Mouse (Mus musculus) kidney, embryonic 16.5 days (tissue): ENCODE data around the gene Tle1. TPM values are rescaled to one million over a fixed set of nuclear protein-coding genes. Genes with fewer than 3 reads are reported as not detected.
A peak's percentile ranks its signal among the peaks of the same experiment; 100 is the strongest.

Experiments
- ATAC-seq: fragments of 200-750 bp; cut with Nextera tagmentation; 2 replicates; pipeline ENCODE4 v1.8.0; 2017; ENCODE audit warnings: moderate TSS enrichment; ENCODE audit not compliant: low FRiP score, low TSS enrichment
- H3K27ac ChIP-seq: fragments of 300-500 bp; sonication (generic); 2 replicates; pipeline ENCODE4 v1.5.1; 2014; ENCODE audit warnings: low read length
- H3K27me3 ChIP-seq: fragments of 300-500 bp; sonication (generic); 2 replicates; pipeline ENCODE4 v1.6.1; 2014; ENCODE audit warnings: low read length, control low read depth, mixed read lengths; ENCODE audit not compliant: insufficient read depth
- H3K36me3 ChIP-seq: fragments of 300-500 bp; sonication (generic); 2 replicates; pipeline ENCODE4 v1.6.1; 2014; ENCODE audit warnings: low read length, control low read depth, mixed read lengths; ENCODE audit not compliant: insufficient read depth
- H3K4me1 ChIP-seq: fragments of 300-500 bp; sonication (generic); 2 replicates; pipeline ENCODE4 v1.6.1; 2014; ENCODE audit warnings: low read length, control low read depth, mixed read lengths; ENCODE audit not compliant: insufficient read depth
- H3K4me2 ChIP-seq: fragments of 300-500 bp; sonication (generic); replicated peaks from 2 replicates; pipeline ENCODE4 v1.6.1; 2014; ENCODE audit warnings: low read depth, low read length
- H3K4me3 ChIP-seq: fragments of 300-500 bp; sonication (generic); 2 replicates; pipeline ENCODE4 v1.5.1; 2014; ENCODE audit warnings: mild to moderate bottlenecking, low read length
- H3K9ac ChIP-seq: fragments of 300-500 bp; sonication (generic); replicated peaks from 2 replicates; pipeline ENCODE4 v1.6.1; 2014; ENCODE audit warnings: low read length
- H3K9me3 ChIP-seq: fragments of 300-500 bp; sonication (generic); 2 replicates; pipeline ENCODE4 v1.6.1; 2016; ENCODE audit warnings: low read length, control low read depth
- WGBS: fragments of 180-500 bp; shearing (Covaris S2); extraction: QIAGEN DNeasy Blood & Tissue Kit; methylation state at CpG from one replicate; pipeline ENCODE4 v1.1.7; 2014; 5-methylcytosine and 5-hydroxymethylcytosine counted together
- polyA plus RNA-seq: library from polyadenylated mRNA; unstranded; fragments of >200 nt; fragmentation: Nextera tagmentation; extraction: Ambion mirVana; gene quantifications from 2 replicates; pipeline ENCODE4 v1.2.1, GENCODE M21; 2015

Tle1 gene
- polyA plus RNA-seq, 1 experiment from 2014 or later = 24.8 TPM

DNA sequence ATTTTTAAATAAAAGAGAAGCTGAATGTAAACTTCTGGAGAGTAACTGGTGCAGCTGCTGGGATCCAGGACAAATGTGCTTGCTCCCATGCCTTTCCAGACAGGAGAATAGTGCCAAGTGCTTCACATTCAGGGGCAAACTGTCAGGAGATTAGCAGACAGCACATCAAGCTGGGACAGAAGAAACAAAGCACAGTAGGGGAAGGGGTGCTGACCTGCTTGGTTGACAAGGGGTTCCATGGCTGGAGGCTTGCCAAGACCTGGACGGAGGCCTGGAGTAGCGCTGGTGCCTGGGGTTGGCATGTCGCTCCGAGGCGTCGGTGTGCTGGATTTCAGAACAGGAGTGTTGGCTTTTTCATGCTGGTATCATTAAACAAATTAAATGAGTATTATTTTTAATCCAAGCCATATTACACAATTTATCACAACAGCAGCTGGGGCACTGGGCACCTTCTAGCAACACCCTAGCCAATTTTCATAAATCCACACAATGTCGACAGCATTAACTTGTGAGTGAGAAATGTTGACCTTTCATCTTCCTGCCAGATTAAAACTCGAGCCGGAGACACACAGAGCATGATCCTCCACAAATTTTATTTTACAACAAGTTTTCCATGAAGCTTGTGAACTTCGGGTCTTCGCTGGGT lies 61.1 kb downstream of the Tle1 start:
- Histone ChIP-seq H3K9ac (no peak overlapping the region), H3K4me3 (no peak overlapping the region), H3K4me2 (no peak overlapping the region), H3K27ac (no peak overlapping the region), H3K4me1 (no peaks in the 10 kb centered on the region), H3K36me3 (peaks cover 55% of the 10 kb centered on the region), H3K27me3 (no peaks in the 10 kb centered on the region), H3K9me3 (no peaks in the 10 kb centered on the region)
- no peak for ATAC-seq
- WGBS = 82% methylated on average over 11 of the region's 11 CpGs

DNA sequence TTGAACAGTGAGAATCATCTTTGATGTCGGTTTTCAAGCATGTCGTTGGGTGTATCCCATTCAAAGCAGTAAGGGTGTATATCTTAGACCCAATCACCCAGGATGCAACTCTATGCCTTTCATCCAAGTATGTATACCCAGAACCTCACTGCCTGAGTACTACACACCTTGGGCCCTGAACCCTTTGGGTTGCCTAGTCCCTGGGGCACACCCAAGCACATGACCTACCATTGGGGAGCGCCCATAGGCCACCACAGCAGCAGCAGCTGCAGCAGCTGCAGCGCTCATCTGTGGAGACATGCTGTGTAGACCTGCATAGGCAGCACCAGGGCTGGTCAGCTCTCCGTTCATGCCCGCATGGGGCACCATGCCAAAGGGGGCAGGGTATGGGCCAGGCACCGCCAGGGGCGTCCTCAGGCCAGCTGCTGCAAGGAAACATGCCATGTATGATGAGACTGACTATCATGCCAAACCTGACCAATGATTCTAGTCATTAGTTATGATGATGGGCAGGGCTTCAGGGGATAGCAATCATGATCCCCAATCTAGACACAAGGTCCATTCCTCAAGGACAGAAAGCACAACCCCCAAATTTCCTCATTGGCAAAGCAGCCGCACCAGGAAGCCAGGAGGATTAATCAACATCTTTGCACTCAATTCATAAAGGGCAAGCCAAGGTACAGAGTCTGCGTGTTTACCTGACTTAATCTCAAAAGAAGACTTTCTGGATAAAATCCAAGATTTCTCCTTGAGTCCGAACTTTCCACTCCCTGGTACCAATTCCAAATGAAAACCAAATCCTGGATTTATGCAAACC lies 62.2 kb downstream of the Tle1 start:
- peaks cover 58% of the 10 kb centered on the region for H3K36me3 ChIP-seq
- H3K4me3 ChIP-seq = no peak overlapping the region
- H3K4me2 ChIP-seq = no peak overlapping the region
- 95% methylated on average over 11 of the region's 11 CpGs for whole genome bisulfite sequencing
- H3K27ac ChIP-seq = no peak overlapping the region
- H3K9me3 ChIP-seq = no peaks in the 10 kb centered on the region
- no peak overlapping the region for H3K9ac ChIP-seq
- 0 out of 2 replicates have a peak, but pooled peaks have one; percentile 19 for ATAC-seq
- H3K27me3 ChIP-seq = no peaks in the 10 kb centered on the region
- H3K4me1 ChIP-seq = no peaks in the 10 kb centered on the region

- no peaks in the 10 kb centered on the region for H3K27me3 ChIP-seq
- no peak overlapping the region for H3K27ac ChIP-seq
- WGBS = 80% methylated on average over 3 of the region's 3 CpGs
- H3K9me3 ChIP-seq = no peaks in the 10 kb centered on the region
- H3K9ac ChIP-seq = no peak overlapping the region
- ATAC-seq = no peak
- no peak overlapping the region for H3K4me3 ChIP-seq
- peaks cover 47% of the 10 kb centered on the region for H3K36me3 ChIP-seq
- no peak overlapping the region for H3K4me2 ChIP-seq
- no peaks in the 10 kb centered on the region for H3K4me1 ChIP-seq
These were observed 68.1 kb downstream of the Tle1 start for GRCm38 (mm10) chr4:72132646-72133045.

DNA sequence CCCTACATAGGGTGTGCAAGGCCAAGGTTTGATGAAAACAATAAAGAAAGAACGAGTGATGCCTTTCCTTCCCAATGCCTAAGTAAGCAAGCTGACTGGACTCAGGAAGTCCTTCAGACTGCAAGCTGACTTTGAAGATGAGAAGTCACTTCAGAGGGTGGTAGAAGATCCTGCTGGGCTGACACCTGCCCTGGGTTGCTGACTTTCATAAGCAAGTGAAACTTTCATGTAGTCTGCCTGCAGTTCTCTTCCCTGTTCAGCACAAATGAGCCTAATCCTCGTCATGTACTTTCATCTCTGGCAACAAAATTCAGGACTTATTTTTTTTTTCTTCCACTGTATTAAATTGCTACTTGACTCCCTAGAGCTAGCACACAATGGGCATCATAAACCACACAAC lies 73.1 kb downstream of the Tle1 start:
- Histone ChIP-seq H3K36me3 (peaks cover 47% of the 10 kb centered on the region), H3K9ac (no peak overlapping the region), H3K9me3 (no peaks in the 10 kb centered on the region), H3K4me1 (no peaks in the 10 kb centered on the region), H3K27ac (no peak overlapping the region), H3K4me2 (no peak overlapping the region), H3K4me3 (no peak overlapping the region), H3K27me3 (no peaks in the 10 kb centered on the region)
- WGBS = 57% methylated on average over 2 of the region's 2 CpGs
- no peak for ATAC-seq

- Histone ChIP-seq H3K4me3 (no peak overlapping the region), H3K9ac (no peak overlapping the region), H3K4me2 (no peak overlapping the region), H3K27ac (no peak overlapping the region), H3K36me3 (peaks cover 52% of the 10 kb centered on the region), H3K9me3 (no peaks in the 10 kb centered on the region), H3K27me3 (no peaks in the 10 kb centered on the region), H3K4me1 (no peaks in the 10 kb centered on the region)
- 91% methylated on average over 5 of the region's 5 CpGs for WGBS
- no peak for ATAC-seq
These were observed 75.9 kb downstream of the Tle1 start for GRCm38 (mm10) chr4:72124790-72125189.

DNA sequence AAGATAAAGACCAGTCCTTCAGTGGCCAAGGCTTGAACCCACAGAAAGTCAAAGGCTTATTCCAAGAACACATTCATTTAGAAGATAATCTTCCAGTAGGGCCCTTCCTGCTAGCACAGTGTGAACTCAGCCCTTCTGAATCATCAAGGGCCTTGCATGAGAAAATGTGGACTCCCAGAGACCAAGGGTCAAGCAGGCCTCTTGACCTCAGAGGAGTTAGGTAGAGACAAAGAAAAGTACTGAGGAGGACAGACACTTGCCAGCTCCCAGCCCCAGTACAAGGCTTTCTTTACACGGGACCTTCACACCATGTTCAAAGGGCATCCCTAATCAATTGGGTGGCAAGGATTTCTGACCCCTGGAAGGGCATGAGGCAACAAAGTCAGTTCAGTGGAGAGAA lies 77.9 kb downstream of the Tle1 start:
- no peak overlapping the region for H3K27ac ChIP-seq
- no peak overlapping the region for H3K9ac ChIP-seq
- no peak overlapping the region for H3K4me3 ChIP-seq
- no peaks in the 10 kb centered on the region for H3K9me3 ChIP-seq
- no peak for ATAC-seq
- no peaks in the 10 kb centered on the region for H3K27me3 ChIP-seq
- H3K4me2 ChIP-seq = no peak overlapping the region
- H3K4me1 ChIP-seq = no peaks in the 10 kb centered on the region
- WGBS = 20% methylated on average over 1 of the region's 1 CpGs
- H3K36me3 ChIP-seq = peaks cover 60% of the 10 kb centered on the region

GRCm38 (mm10) chr4:72122343-72122742 lies 78.4 kb downstream of the Tle1 start:
- H3K27ac ChIP-seq = no peak overlapping the region
- no peak overlapping the region for H3K4me3 ChIP-seq
- no peaks in the 10 kb centered on the region for H3K9me3 ChIP-seq
- 34% methylated on average over 2 of the region's 2 CpGs for WGBS
- no peak overlapping the region for H3K9ac ChIP-seq
- no peaks in the 10 kb centered on the region for H3K4me1 ChIP-seq
- no peaks in the 10 kb centered on the region for H3K27me3 ChIP-seq
- ATAC-seq = no peak
- H3K4me2 ChIP-seq = no peak overlapping the region
- peaks cover 61% of the 10 kb centered on the region for H3K36me3 ChIP-seq

DNA sequence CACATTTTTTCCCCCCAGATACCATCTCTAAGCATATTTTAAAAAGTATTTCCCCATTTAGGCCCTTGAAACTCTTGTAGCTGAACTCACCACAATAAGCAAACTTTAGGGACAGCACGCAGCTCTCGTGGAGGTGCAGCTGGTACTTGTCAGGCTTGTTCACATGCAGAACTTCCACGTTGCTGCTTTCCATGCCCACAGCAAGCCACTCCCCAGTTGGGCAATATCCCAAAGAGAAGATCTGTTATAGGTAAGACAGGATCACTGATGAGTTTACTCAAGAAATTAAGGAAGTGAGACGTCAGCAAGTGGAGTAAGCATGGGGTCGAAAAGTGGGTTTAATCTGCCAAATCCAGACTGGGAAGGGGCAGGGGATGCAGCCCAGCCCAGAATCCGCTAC lies 80.7 kb downstream of the Tle1 start:
- Histone ChIP-seq H3K4me3 (no peak overlapping the region), H3K9me3 (no peaks in the 10 kb centered on the region), H3K9ac (no peak overlapping the region), H3K27me3 (no peaks in the 10 kb centered on the region), H3K4me1 (no peaks in the 10 kb centered on the region), H3K27ac (no peak overlapping the region), H3K4me2 (no peak overlapping the region), H3K36me3 (peaks cover 61% of the 10 kb centered on the region)
- no peak for ATAC-seq
- 84% methylated on average over 6 of the region's 6 CpGs for WGBS

GRCm38 (mm10) chr4:72105702-72106101 lies 95.0 kb downstream of the Tle1 start:
- Histone ChIP-seq H3K36me3 (peaks cover 22% of the 10 kb centered on the region; the same call in 1 of the 2 replicates), H3K4me2 (no peak overlapping the region), H3K4me1 (no peaks in the 10 kb centered on the region), H3K27ac (no peak overlapping the region), H3K27me3 (no peaks in the 10 kb centered on the region), H3K4me3 (no peak overlapping the region), H3K9ac (no peak overlapping the region), H3K9me3 (peaks cover 7% of the 10 kb centered on the region; the same call in 1 of the 2 replicates)
- ATAC-seq = peak; percentile 83; the same call in 1 of the 2 replicates

DNA sequence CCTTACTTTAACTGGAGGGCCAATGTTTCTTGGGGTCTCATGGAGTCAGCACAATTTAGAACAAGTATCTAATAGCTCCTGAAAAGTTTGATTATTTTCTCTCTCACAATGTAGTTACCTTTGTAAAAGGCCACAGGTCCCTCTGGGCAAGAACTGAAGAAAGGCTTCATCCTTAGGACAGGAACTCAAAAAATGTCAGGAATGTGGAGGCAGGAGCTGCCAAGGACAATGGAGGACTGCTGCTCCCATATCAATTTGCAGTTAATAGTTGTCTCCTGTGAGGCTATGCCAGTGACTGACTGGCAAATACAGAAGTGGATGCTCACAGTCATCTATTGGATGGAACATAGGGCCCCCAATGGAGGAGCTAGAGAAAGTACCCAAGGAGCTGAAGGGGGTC lies 96.5 kb downstream of the Tle1 start:
- Histone ChIP-seq H3K4me2 (no peak overlapping the region), H3K4me1 (no peaks in the 10 kb centered on the region), H3K36me3 (peaks cover 21% of the 10 kb centered on the region; the same call in 1 of the 2 replicates), H3K27ac (no peak overlapping the region), H3K4me3 (no peak overlapping the region), H3K9me3 (peaks cover 7% of the 10 kb centered on the region; the same call in 1 of the 2 replicates), H3K9ac (no peak overlapping the region), H3K27me3 (no peaks in the 10 kb centered on the region)
- no peak for ATAC-seq
